Mouse (Mus musculus): Measurements from ENCODE around the gene Syt13.

The Syt13 gene

DNA sequence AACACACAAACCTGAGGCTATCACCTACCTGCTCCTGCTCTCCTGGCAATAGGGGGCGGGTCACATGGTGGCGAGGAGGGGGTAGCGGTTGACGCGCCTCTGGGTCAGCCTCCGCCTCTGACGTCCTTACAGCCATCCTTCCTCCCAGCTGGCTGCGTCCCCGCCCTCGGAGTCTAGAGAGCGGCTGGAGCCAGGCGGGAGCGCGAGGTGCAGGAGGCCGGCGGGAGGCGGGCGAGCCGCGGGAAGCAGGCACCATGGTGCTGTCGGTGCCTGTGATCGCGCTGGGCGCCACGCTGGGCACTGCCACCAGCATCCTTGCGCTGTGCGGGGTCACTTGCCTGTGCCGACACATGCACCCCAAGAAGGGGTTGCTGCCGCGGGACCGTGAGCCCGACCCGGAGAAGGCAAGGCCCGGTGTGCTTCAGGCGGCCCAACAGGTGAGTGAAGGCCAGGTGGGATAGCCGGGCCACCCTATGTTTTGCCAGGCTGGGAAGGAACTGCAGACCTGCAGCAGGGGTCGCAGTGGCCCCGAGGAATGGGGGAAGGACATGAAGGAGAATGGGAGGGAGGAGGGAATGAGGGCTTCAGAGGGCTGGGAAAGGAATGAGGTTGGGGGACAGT is at the start of gene Syt13:
Syt13 (plus strand) TSS at position 166 of the 621 bp plus-strand sequence.
- DNase-seq, result peak; percentile 49

DNA sequence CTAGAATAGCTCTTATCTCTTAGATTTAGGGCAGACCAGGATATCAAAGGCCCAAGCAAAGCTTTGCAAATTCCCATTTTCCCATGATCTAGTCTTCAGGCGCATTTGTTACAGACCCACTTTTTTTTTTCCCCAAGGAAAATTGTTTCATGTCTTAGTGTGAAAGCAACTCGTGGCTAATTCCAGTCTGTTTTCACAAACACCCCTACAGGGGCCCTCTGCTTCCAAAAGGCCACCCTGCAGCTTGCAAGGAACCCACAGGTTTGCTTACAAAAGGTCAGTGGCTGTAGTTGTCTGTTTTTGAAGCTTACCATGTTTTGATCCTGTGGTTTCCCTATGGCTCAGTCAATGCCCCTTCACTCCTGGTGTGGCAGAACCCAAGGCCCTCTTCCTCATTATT is 48.3 kb upstream of the Syt13 start:
- DNase-seq, result no peak

DNA sequence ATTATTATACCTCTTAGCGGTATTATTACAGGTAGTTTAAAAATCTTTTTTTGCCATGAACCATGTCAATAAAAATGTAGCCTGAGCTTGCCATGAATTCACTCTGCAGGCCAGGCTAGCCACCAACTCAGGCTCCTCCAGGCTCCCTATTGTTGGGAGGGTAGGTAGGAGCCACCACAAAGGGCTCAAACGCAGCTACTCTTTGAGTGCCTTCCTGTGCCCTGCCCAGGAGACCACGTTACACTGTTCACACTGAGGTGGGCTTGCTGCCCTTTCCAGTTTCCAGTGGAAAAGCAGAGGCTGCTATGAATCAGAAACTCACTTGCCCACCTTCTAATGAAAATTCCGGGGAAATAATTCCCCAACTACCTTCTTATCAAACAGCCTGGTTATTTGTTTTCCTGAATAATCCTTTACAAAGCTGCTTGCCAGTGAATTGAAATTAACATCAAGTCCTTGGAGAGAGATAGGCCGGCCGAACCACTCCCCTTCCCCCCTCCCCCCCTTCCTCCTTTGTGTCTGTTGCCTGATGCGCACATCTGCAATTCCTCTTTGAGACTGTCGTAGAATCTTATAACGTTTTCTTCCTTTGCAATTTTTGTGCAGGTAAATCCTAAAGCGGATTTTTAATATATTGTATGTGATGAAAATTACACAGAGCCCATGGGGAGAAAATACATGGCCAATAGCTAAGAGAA is 44.6 kb upstream of the Syt13 start:
- no peak for DNase-seq

DNA sequence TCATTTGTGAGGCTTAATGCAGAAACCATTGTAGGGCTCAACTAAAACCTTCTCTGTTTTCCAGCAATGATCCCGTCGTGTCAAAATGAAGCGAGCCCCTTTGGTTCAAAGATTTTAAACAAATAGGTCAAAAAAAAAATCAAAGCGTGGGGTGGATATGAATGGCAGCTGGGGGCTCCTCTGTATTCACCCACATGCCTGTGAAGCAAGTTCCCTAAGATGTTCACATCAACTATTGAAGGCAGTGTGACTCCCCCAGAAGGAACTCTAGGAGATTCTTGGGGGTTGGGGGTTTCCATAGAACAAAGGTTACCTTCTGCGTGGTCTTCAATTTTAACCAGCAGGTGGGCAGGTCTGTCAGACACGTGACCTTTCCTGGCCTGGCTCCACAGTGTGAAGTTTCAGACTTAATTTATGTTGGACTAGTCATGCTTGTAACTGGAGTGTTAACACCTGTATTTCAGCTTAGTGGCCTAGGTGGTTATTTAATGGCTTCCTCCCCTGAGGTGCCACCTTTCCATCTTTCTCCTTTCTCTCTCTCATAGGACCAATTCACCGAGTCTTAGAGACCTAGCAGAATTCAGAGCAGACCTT is 43.7 kb upstream of the Syt13 start:
- no peak for DNase-seq

DNA sequence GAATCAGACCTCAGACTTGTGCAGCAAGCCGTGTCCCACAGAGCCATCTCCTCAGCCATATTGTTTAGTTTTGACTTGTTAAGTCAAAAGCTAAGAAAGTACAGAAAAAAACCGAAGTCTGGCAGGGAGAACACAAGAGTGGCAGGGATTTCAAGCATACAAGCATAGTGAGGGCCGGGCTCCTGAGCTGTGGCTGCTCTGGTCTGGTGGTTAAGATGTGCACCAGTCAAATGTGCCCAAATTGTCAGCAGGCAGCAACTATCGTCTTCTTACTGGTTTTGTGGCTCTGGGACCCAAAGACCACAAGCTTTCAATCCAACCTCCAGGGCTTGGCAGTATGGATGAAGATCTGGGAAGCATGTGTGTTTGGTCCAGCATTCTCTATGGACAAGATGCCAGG is 42.2 kb upstream of the Syt13 start:
- DNase-seq, result no peak

DNA sequence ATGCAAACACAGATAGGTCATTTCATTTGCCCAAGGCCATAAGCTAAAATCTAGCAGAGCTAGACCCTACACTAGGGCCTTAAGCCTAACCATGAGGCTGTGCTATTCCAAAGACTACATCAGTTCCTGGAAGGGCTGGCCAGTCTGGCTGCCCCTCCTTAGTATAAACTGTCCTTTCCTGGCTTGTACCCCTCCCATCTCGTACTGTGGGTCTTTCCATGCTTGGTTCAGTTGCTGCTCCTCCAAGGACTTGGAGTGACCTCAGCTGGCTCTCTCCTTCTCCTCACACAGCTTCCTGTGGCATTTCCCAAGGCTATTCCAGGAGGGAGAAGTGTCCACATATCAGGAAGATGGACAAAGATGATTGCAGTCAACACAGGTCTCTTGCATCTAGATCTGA is 40.3 kb upstream of the Syt13 start:
- DNase-seq, result no peak

DNA sequence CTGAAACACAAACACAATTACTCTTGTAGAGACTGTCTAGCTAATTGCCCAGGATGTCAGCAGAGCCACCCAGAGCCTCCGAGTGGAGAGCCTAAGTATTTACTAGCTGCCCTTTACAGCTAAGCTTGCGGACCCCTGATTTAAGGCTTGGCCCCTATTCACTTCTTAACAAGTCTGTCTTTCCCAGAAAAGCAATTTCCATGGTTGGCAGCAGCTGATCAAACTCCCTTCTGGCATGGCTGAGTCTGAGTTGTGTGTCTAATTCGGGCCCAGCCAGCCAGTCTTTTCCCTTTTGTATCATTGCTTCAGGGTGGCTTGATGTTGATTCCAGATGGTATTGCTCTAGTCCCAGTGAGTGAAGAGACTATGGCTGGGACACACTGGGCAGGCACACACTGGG is 37.4 kb upstream of the Syt13 start:
- DNase-seq, result no peak

DNA sequence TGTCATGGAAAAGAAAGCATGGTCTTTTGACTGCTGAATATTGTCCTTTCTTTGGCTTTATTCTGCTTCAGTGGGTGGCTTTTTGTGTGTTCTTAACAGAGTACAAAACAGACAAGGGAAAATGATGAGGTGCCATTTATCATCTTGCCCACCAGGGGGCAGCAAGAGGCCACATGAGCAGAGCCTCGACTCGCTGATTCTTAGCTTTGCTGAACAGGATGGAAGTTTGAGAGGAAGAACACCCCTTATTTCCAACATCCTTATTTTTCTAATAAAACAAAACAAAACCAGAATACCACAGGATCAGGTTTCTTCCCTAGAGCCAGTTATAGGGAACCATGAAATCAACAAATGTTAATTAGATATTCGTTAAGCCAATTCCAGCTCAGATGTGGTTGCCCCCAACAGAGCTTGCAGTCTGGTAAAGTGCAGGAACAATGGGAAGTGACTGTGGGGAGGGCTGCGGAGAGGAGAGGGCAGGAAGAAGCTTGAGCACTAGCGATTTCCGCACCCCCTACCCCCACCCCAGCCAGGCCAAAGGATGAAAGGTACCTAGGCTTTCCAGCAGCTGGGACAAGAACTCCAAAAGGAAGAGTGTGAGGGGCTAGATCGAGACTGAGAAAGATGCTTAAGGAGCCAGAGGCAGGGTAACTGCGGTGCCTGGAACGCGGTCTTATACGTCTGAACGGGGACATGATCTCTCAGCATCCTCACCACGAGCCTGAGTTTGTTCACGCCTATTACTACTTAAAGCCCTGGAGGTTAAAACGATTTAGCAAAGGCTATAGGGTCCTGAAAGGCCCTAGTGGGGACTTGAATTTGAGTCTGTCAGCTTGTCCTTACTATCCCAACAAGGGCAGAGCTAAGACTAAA is 31.6 kb upstream of the Syt13 start:
- peak; percentile 65 for DNase-seq

DNA sequence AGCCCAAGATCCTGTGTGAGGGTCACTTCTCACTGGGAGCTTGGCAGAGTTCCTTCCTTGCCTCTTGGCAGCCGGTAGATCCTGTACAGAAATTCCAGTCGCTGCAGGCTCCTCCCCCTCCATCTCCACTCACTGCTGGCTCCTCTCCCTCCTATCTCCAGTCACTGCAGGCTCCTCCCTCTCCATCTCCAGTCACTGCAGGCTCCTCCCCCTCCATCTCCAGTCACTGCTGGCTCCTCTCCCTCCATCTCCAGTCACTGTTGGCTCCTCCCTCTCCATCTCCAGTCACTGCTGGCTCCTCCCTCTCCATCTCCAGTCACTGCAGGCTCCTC is 31.0 kb upstream of the Syt13 start:
- no peak for DNase-seq

DNA sequence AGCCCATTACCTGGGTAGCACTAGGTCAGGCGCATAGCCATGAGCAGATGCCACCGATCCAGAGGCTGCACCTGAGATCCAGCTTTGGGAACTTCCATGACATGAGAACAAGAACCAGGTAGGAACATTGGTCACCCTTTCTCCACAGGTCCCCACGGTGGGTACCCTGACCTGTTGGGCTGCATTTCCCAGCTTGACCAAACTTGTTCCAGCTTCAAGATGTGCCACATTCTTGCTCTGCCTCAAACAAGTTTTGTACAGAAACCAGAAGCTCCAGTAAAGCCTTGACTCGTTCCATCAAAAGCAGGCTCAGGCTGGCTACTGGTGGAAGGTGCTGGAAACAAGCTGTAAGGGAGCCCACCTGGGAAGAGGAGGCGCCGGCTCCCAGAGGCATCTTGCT is 29.9 kb upstream of the Syt13 start:
- no peak for DNase-seq

DNA sequence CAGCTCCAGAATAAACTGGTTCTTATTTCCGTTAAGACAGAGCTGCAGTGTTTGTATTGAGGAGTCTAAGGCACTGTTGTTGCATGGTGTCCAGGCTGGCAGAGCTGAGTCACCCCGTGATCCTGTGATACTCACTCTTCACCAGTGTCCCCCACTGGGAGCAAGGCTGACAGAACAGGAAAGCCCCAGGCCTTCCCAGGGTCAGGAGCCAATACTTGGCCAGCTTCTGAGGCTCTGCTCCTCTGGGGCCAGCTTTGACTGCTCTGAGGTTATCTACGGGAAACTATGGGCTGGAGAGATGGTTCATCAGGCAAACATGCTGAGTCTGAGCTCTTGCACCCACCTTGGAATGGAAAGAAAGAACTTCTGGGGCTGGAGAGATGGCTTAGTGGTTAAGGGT is 28.0 kb upstream of the Syt13 start:
- no peak for DNase-seq

DNA sequence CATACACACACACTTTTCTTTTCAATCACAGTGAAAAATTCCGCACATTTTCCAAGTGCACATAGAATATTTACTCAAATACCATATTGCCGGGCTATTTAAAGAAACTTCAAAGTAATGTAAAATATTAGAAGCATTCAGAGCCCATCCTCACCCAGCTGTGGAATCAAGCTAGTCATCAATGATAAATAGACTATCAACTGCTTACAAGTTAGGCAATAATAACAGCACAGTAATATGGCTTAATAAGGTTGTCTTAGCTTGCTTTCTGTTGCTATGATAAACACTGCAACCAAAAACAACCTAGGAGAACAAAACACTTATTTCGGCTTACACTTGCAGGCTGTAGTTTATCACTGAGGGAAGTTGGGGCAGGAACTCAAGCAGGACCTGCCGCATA is 22.4 kb upstream of the Syt13 start:
- DNase-seq, result no peak

DNA sequence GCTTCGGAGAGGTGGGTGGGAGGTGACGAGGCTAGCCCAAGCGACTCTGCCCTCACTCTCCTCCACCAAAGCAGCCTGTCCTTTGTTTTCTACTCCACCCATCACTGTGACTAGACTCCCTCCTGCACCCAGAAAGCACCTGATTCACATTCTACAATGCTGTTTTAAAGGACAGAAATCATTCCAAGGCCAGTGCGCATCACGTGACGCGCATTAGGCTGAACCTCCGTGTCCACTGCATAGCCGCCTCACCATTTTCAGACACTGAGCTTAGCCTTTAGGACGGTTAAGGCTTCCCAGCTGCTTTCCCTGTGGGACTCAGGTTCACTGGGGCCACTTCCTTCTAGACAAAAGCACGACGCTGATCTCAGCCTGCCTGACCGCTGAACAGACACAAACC is 11.2 kb upstream of the Syt13 start:
- DNase-seq, result no peak

DNA sequence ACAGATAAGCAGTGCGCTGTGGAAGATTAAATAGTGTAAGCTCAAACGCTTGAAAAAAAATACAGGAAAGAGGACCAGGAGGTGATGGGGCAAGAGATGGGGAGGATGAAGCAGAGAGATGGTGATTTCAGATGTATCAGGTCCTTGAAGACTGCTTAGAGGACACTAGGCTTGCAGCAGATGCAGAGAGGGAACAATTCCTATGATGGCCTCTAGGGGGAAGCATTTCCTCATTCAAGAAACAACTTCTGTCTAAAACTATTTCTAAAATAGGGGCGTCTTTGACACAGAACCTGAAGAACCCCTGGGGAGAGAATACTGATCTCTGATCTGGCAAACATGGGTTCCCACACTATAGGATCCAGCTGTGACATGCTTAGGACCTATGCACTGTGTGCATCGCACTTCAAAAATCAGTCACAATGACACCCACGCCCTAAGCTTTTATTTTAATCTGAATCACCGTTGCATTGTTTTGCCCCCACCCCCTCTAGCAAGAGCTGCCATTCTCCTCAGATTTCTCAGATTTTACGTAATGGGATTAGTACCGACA is 10.5 kb upstream of the Syt13 start:
- peak; percentile 62 for DNase-seq

DNA sequence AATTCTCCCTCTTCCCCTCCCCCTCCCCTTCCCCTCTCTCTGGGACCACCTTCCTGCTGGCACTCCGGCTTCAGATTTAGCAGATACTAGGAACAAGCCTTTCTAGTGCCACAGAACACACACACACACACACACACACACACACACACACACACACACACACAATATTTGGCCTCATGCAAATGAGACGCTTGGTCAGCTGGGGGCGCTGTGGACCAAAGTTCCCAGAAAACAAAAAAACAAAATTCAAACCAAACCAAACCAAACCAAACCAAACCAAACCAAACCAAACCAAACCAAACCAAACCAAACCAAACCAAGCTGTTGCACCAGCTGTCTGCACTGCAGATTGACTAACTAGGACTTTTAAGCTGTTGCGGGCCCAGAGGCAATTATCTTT is 4.5 kb upstream of the Syt13 start:
- DNase-seq, result no peak

DNA sequence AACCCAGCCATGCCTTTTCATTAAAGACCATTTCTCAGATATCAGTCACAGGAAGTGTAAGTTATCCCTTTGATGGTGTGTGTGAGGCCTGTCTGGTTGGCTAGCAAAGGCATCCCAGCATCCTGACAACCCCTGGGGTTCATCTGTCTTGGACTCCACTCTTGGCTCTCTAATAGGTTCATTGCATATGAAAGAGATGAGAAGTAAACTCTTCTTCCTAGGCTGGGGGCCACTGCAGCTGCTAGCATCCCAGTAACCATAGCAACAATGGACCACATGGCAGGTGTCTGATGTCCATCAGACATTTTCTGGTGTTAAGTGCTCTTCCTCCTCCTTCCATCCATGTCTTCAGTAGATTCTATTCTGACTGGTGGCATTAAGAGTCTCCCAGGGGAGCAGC is 2.6 kb upstream of the Syt13 start:
- DNase-seq, result no peak

DNA sequence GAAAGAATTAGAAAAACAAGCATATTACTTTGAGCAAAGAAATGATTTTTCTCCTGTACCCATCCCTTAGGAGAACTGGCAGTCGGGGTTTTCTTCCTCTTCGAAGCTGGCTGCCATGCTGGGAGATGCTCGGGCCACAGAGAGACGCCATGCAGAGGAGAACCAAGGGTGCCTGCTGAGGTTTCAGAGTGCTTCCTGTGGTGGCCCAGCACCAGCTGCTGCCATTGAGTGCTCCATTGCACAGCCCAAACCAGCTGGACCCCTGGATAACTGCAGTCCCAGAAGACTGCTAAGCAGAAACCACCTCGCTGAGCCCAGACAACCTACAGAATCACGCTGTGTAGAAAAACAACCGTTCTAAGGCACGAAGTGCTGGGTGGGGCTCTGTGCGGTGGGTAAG is 1.6 kb upstream of the Syt13 start:
- peak; percentile 44 for DNase-seq

DNA sequence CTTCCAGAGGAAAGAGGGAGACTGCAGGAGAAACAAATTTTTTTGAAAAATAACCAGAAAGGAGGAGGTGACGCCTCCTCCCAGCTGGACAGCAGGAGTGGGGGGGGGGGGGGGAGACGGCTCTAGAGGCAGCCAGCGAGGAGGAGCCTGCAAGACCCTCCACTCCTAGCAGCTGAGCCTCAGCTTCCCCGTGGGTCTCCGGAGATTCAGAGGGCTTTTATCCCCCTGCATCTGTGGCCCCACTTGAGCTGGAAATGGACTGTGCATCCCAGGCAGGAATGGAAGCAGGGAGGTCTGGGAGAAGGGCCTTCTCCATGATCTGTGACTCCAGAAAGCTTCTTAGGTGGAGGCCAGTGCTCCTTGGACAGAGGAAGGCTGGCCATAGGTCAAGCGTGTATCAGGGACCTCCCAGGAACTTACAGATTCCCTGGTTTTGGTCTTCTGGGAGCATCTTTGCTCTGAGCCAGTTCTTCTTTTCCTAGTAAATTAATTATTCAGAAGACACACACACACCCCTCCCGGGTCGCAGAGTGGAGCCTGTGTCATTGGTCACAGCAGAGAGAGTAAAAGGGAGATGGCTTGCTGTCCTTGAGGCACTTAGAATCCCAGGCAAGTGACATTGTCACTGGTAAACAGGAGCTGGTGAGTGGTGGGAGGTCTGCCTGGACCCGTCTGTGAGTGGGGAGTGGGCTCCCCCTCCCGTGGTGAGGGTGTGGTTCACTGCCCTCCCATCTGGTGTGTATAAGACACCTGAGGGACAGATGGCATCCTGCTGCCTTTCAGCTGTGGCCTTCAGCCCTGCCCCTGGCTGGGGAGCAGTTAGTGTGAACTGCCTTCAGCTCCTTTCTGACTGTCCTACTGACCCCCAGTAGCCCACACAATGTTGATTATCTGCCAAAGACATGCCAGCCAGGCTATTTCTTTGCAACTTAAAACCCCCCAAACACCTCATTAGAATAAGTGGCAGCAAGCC is 1.0 kb downstream of the Syt13 start:
- peak; percentile 28 for DNase-seq

DNA sequence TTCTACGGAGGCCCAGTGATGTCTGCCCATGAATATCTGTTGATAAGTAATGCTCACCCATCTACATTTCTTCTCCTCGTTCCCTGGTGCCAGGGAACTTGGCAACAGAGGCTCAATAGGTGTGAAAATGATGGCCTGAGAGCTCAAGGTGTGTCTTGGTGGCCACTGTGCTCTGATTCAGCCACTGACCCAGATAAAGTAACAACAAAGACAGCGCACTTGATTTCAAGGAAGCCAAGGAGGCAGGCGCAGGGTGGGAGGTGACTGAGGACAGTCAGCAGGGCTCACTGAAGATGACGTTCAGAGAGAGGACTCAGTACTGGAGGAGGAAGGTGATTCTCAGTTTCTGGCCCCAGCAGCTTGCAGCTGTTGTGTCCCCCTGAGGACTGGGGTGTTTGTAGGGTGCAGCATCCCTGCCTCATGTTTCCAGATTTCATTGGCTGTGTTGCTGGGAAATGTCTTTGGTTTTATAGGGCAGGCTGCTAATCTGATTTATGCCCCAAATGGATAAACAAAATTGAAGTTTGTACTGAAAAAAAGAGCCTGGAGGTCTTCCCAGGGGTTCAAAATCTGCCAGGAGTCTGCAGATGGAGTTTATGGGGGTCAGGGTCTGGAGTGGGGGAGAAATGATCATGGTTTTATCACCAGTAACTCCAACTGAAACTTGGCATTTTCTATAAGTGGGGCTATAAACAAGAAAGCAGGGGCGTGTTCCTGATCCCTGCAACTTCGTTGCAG is 2.7 kb downstream of the Syt13 start:
- peak; percentile 28 for DNase-seq

DNA sequence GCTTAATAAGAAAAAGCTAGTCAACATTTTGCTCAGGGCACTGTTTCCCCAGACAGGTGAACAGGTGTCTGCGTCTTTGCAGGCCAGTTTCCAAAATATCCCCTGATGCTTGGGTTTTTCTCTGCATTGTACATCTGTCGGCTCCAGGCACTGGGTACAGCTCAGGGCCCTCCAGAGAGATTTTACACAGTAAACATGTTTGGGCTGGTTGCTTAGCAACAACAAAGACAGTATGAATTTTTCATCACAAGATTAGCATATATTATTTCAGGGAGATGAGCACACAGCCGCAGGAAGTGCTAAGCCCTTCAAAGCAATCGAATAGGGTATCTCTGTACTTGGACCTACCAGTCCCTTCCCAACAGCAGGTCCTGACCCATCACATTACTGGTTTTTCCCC is 5.8 kb downstream of the Syt13 start:
- DNase-seq, result no peak

DNA sequence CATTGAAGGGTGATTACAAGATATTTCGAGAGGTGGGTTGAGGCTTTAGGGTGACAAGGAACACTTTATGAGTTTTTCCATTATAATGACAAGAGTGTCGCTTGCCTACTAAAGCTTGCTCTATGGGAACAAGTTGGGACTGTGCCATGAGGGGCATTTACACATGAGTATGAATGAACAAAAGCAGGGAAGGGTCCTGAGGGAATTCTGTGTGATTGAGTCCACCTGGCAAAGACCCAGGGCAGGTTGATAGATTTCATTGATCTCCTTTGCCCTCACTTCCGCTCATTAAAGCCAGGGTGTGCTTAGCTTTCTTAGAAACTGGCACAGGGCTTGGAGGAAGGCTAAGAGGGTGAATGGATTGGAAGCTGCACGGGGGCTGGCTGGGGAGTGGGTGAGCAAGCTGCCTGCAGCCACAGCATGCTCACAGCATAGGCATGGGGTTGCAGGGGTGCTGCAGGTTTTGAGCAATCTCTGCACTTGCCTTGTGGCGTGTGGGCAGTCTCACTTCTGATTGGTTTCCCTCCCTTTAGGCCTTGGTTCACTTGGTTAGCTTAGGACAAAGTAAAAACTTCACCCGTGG is 9.9 kb downstream of the Syt13 start:
- DNase-seq, result no peak

All from thymus, postnatal 25 days (tissue).